ENCODE assay signal across 14 mouse cellular contexts in genomic region chr2:107659176-107659575, GRCm38 (mm10).
"Had no signal": no experiment of that assay in that cellular context is flagged by ENCODE, and none has a peak within 500 bp of the region (broad histone marks: within the 10 kb centered on the region; RNA-seq: fewer than 3 reads in every experiment).

No protein-coding gene starts in this region.

- H3K9ac ChIP-seq: liver, embryonic 12.5 days; liver, embryonic 14.5 days; lung, embryonic 14.5 days; midbrain, embryonic 12.5 days; neural tube, embryonic 12.5 days; stomach, embryonic 15.5 days had no signal

- H3K36me3 ChIP-seq: liver, embryonic 12.5 days; midbrain, embryonic 12.5 days; neural tube, embryonic 12.5 days; stomach, embryonic 15.5 days had no signal

- H3K27me3 ChIP-seq: liver, embryonic 12.5 days; midbrain, embryonic 12.5 days; neural tube, embryonic 12.5 days; stomach, embryonic 15.5 days had no signal

- H3K4me3 ChIP-seq: liver, embryonic 12.5 days; midbrain, embryonic 12.5 days; neural tube, embryonic 12.5 days; stomach, embryonic 15.5 days had no signal

- DNase-seq: lung, adult 18-20 months; lung, embryonic 14.5 days; lung, postnatal 10 days; lung, postnatal 4 days; right cerebral cortex, postnatal 14 days; thymus, adult 2 months; thymus, postnatal 14 days; thymus, postnatal 36 days had no signal

- H3K27ac ChIP-seq: liver, embryonic 12.5 days; liver, embryonic 14.5 days; midbrain, embryonic 12.5 days; neural tube, embryonic 12.5 days; stomach, embryonic 15.5 days; stomach, postnatal 0 days had no signal

- H3K4me2 ChIP-seq: liver, embryonic 12.5 days; lung, embryonic 14.5 days; midbrain, embryonic 12.5 days; neural tube, embryonic 12.5 days; stomach, embryonic 15.5 days had no signal

- H3K9me3 ChIP-seq: liver, embryonic 12.5 days; midbrain, embryonic 12.5 days; neural tube, embryonic 12.5 days; stomach, embryonic 15.5 days had no signal

- ATAC-seq: liver, embryonic 12.5 days had no signal

- H3K4me1 ChIP-seq: liver, embryonic 12.5 days; midbrain, embryonic 12.5 days; neural tube, embryonic 12.5 days; stomach, embryonic 15.5 days had no signal
